In genomic region chr9:48504741-48505365, GRCm38 (mm10) we compare ENCODE assay signal across 18 mouse cellular contexts. TPM values are rescaled to one million over a fixed set of nuclear protein-coding genes. Genes with fewer than 3 reads are reported as not detected.
A peak's percentile ranks its signal among the peaks of the same experiment; 100 is the strongest.
DNase-seq lines count a peak whose midpoint lies in the region; ATAC-seq lines count a peak whose summit lies in the region.
"Had no signal": no experiment of that assay in that cellular context is flagged by ENCODE, and none has a peak within 500 bp of the region (broad histone marks: within the 10 kb centered on the region; RNA-seq: fewer than 3 reads in every experiment).

No protein-coding gene starts in this region.

- 43% methylated on average over 8 of the region's 8 CpGs for WGBS in embryonic facial prominence, embryonic 15.5 days

- H3K27ac ChIP-seq in embryonic facial prominence, embryonic 15.5 days (replicated peaks), result no peak overlapping the region
- H3K27ac ChIP-seq: heart, embryonic 10.5 days; limb, embryonic 13.5 days; macrophage; neural tube, embryonic 15.5 days had no signal

- DNase-seq in frontal cortex, postnatal 36 days (ENCODE audit: low spot score in 2 of 2), result peak; percentile 13 to 55
- no peak for DNase-seq in frontal cortex, postnatal 14 days (ENCODE audit: low spot score in 2 of 2)
- peak; percentile 15 to 20 for DNase-seq in left cerebral cortex, postnatal 36 days (ENCODE audit: low spot score in 2 of 2)
- no peak for DNase-seq in left cerebral cortex, adult 8-10 months (ENCODE audit: low spot score in 2 of 2)
- DNase-seq in right cerebral cortex, postnatal 25 days, result peak; percentile 11
- DNase-seq in adrenal gland, postnatal 10 days, result no peak
- DNase-seq: cerebellum, adult 11-12 months; gastrocnemius, postnatal 10 days; heart, postnatal 36 days; kidney, postnatal 10 days; retina, postnatal 1 day had no signal

- H3K9me3 ChIP-seq in embryonic facial prominence, embryonic 15.5 days (replicated peaks), result no peaks in the 10 kb centered on the region
- H3K9me3 ChIP-seq: heart, embryonic 10.5 days; limb, embryonic 13.5 days; neural tube, embryonic 15.5 days had no signal

- H3K4me3 ChIP-seq in embryonic facial prominence, embryonic 15.5 days (replicated peaks), result no peak overlapping the region
- H3K4me3 ChIP-seq: erythroblast, embryonic 14.5 days; heart, embryonic 10.5 days; limb, embryonic 13.5 days; neural tube, embryonic 15.5 days had no signal

- intact Hi-C loops in left cerebral cortex, postnatal 36 days (cut with DNase I), result no loop called here

- H3K4me1 ChIP-seq in embryonic facial prominence, embryonic 15.5 days, result no peaks in the 10 kb centered on the region
- H3K4me1 ChIP-seq: heart, embryonic 10.5 days; limb, embryonic 13.5 days; neural tube, embryonic 15.5 days had no signal

- no peaks in the 10 kb centered on the region for H3K27me3 ChIP-seq in embryonic facial prominence, embryonic 15.5 days
- H3K27me3 ChIP-seq: limb, embryonic 13.5 days; neural tube, embryonic 15.5 days had no signal

- 0 out of 2 replicates have a peak, but pooled peaks have one; percentile 57 for ATAC-seq in embryonic facial prominence, embryonic 15.5 days (ENCODE audit: insufficient number of reproducible peaks, low FRiP score, low TSS enrichment, low read depth)
- ATAC-seq: intestine, embryonic 16.5 days had no signal

- no peak overlapping the region for H3K4me2 ChIP-seq in embryonic facial prominence, embryonic 15.5 days (replicated peaks)
- H3K4me2 ChIP-seq: limb, embryonic 13.5 days; neural tube, embryonic 15.5 days had no signal

- H3K9ac ChIP-seq in embryonic facial prominence, embryonic 15.5 days, result no peak overlapping the region
- H3K9ac ChIP-seq: limb, embryonic 13.5 days; neural tube, embryonic 15.5 days had no signal

- no peaks in the 10 kb centered on the region for H3K36me3 ChIP-seq in embryonic facial prominence, embryonic 15.5 days
- H3K36me3 ChIP-seq: heart, embryonic 10.5 days; limb, embryonic 13.5 days; neural tube, embryonic 15.5 days had no signal

RNA-seq across cellular contexts. Expression of gene Gm5617, which starts 9.6 kb away (rescaled TPM):
- 10 to 100 TPM; 11.0 to 12.0 TPM for total RNA-seq in left cerebral cortex, postnatal 36 days (2021)
- 10 to 100 TPM in 2 of 4 experiments, 1 to 10 TPM in 2; 7.9 to 14.0 (median 10.8) TPM for total RNA-seq in left cerebral cortex, adult 8-10 months (2022)
- polyA plus RNA-seq in embryonic facial prominence, embryonic 15.5 days (2015; fragmentation: Nextera tagmentation; extraction: Ambion mirVana), result 33.0 and 39.5 TPM in 2 replicates
- 10 to 100 TPM; 52.7 to 58.4 TPM for total RNA-seq in adrenal gland, postnatal 10 days (2021)

RNA-seq across cellular contexts. Expression of gene Rbm7, which starts 9.8 kb away (rescaled TPM):
- 10 to 100 TPM; 35.2 to 36.5 TPM for total RNA-seq in left cerebral cortex, postnatal 36 days (2021)
- total RNA-seq in left cerebral cortex, adult 8-10 months (2022), result 10 to 100 TPM; 36.4 to 40.3 (median 37.3) TPM
- polyA plus RNA-seq in embryonic facial prominence, embryonic 15.5 days (2015; fragmentation: Nextera tagmentation; extraction: Ambion mirVana), result 111 and 116 TPM in 2 replicates
- total RNA-seq in adrenal gland, postnatal 10 days (2021), result 10 to 100 TPM; 64.6 to 70.9 TPM

RNA-seq across cellular contexts. Expression of gene Rexo2, which starts 24.4 kb away (rescaled TPM):
- 100 to 1,000 TPM in 1 of 2 experiments, 10 to 100 TPM in 1; 97.9 to 101 TPM for total RNA-seq in left cerebral cortex, postnatal 36 days (2021)
- total RNA-seq in left cerebral cortex, adult 8-10 months (2022), result 10 to 100 TPM; 86.2 to 97.6 (median 91.0) TPM
- polyA plus RNA-seq in embryonic facial prominence, embryonic 15.5 days (2015; fragmentation: Nextera tagmentation; extraction: Ambion mirVana), result 138 and 148 TPM in 2 replicates
- 10 to 100 TPM; 73.3 to 85.1 TPM for total RNA-seq in adrenal gland, postnatal 10 days (2021)

Comparison
In these comparisons a context has a peak if more than half of its experiments do, and no peak if none do; other contexts are left out.
1. DNase-seq: peak in frontal cortex, postnatal 36 days (2 of 2), left cerebral cortex, postnatal 36 days (2 of 2) and right cerebral cortex, postnatal 25 days (single experiment); none in frontal cortex, postnatal 14 days (0 of 2), left cerebral cortex, adult 8-10 months (0 of 2) and adrenal gland, postnatal 10 days (single experiment).